Mouse (Mus musculus): ENCODE measurements around the gene Car6.

Gene Car6

DNA sequence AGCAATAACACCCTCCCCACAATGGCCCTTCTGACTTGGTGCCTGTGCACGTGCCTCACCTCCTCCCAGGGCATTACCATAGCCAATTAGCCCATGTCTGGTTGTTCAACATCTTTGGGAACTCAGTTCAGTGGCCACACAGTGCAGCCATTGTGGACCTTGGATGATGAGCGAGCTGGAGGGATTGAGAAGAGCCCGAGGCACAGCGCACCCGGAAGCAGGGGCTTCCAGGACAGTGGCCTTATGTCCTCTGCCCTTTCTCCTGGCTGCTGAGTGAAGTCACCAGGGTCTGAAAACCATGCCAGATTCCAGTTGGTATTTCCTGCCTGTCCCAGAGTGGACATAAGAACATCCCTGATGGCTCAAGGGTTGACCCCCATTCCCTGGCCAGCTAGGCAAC is at the start of gene Car6:
Gene Car6 (minus strand): TSS at position 101 of the 400 bp plus-strand sequence.
- no peak for DNase-seq

DNA sequence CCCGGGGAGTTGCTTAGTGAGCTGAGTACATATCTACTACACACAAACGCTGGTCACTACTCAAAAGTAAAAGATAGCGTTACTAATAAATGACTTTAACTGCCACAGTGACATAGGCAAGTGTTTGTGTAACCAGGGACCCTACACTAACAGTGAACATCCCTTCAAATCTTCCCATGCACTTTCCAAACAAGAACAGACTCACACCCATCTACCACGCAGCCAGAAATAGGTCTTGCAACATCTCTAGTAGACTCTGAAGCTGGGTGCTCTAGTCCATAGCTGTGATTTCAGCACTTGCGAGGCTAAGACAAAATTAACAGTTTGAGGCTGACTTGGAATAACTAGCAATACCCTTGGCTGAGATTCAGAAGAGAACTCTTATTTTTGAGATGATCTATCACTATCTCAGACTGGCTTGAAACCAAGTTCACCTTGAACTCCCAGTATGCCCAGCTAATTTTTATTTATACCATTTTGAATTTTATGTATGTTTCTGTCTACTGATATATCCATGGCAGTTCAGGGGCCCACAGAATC is 48.7 kb upstream of the Car6 start:
- no peak for DNase-seq

DNA sequence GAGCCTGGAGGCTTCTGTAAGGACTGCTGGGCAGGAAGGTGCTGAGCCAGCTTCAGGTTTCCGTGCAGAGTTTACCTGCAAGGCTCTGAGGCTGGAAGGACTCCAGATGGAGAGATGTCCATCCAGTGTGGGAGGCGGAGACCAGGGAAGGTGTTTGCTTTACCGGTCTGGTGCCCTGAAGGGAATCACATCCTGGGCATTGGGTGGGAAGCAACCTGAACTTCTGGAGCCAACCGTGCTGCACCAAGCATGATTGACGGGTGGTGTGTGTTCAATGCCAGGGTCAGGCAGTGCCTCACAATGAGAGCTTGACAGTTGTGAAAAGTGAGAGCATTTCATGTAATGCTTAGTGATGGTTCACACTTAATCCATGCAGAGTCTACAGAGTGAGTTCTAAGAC is 47.8 kb upstream of the Car6 start:
- no peak for DNase-seq

DNA sequence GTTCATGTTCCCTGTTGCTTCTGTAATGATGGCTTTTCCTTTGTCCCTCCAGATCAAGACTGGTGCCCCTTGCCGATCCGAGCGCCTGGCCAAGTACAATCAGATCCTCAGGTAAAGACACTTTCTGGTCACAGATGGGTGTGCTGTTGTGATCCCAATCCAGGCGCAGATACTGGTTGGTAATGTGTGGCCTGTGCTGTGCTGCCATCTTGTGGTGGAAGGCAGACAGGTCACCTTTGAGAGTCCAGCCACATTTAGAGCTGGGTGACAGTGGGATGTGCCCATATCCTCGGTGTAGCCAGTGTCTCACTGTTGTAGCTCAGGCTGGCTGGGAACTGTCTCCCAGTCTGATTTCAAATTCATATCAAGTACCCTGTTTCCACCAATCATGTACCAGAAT is 46.9 kb upstream of the Car6 start:
- DNase-seq, result peak; percentile 77

DNA sequence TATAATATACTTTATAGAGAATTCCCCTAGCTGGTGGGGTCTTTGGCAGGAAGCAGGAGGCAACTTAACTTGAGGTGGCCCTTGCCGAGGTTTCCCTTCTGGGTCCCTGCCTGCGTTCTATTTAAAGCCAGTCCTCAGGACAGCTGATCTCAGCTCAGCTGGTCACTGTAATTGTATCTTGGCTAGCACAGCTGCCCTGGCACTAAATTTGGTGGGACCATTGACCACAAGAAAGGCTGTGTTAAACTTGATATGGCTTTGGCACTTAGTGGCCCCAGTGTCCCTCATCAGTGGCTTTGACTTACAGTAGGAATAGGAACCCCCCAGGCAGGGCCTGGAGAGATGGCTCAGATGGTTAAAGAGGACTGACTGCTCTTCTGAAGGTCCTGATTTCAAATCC is 44.7 kb upstream of the Car6 start:
- no peak for DNase-seq

DNA sequence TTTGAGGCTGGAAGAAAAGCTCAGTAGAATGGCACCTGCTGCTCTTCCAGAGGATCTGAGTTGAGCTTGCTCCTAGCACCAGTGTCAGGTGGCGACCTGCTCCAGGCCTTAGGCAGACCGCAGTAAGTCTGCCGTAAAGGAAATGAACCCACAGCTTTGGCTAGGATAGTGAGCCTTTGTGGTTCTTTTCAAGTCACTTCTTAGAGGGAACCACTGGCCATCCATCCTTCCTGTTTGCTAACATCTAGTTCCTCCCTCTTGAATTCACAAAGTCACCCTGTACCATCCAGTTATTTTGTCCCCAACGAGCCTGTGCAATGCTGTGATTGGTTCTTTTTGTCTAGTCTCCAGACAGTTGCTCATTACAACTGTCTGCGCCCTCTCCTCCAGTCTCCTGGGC is 41.6 kb upstream of the Car6 start:
- DNase-seq, result no peak

DNA sequence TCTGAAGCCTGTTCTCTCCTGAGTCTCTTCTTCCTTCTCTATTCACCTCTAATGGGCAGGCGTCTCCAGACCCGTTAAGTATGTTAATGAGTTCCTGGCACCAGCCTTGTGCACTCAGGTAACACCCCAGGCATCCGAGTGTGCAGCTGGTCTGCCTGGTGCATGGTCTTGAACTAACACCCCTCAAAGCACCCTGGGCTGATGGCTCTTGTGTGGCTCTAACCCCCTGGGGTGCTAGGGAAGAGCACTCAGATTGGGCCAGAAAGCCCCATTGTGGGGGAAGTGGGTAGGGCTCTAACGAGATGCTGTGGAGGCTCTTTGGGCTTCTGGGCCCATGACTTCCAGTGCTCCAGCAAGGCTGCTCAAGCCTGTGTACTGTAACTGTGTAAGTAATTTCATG is 40.6 kb upstream of the Car6 start:
- DNase-seq, result no peak

DNA sequence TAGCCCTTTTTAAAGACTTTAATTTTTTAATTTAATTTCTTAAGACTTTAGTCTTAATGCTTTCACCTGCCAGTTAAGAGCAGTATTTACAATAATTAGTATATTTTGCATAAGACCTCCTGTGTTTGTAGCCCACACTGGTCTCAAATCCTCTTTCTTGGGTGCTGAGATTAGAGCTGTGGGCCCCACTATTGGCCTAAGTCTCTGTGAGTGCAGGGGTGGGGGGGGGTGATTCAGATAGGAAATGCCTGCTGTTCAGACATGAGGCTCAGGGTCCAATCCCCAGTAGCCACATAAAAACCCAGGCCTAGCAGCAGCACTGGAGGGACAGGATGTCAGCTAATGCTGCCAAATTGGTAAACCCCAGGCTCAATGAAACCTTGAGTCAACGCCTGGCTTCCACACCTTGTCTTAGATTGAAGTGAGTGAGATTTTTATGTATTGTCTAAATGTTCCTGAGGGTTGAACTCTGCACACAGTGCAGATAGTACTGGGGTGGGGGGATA is 39.3 kb upstream of the Car6 start:
- no peak for DNase-seq

DNA sequence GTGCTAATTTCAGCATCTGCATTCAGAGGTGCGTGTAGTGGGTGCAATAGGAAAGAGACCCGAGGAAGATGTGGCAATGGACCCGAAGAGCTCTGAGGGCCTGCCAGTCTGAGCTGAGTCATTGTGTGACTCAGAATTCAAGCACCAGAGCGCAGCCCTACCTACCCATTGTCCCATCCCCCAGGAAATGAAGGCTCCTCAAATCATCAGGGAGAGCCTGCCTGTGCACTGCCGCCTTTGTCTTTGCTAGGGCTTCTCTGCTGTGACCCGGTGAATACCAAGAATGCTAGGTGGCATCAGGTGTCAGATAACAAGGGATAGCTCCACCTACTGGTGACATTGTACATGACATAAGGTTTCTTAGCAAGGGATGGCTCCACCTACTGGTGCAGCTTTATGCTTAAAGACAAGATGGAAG is 38.8 kb upstream of the Car6 start:
- DNase-seq, result peak; percentile 89

DNA sequence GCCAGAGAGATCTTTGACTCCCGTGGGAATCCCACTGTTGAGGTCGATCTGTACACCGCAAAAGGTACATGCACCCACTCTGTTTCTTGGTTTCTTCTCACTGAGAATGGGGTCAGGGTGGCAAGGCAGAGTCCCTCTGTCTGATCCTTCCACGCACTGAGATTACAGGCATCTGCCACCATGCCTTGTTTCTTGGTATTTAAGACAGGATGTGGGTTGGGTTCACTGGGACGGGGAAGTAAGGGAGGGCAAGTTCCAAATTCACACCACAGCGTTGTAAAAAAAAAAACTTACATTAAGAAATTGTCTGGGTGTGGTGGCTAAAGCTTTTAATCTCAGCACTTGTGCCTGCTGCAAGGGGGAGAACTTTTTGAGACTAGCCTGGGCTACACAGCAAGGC is 38.4 kb upstream of the Car6 start:
- DNase-seq, result no peak

DNA sequence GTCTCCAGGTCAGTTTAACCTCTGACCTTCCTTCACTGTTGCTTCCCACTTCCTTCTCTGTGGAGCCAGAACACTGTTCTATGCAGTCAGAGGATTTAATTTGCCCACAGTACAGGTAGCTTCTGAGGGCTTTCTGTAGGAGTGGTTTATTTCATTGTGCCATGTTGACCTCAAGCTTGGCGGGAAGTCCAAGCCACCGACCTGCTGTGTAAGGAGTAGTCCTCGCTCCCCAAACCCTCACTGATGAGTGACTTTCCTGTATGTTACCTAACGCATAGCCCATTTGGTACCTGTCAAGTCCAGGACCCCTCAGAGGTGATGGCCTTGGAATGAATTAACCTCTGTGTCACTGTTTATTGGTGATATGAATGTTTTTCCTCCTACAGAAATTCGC is 38.0 kb upstream of the Car6 start:
- no peak for DNase-seq

DNA sequence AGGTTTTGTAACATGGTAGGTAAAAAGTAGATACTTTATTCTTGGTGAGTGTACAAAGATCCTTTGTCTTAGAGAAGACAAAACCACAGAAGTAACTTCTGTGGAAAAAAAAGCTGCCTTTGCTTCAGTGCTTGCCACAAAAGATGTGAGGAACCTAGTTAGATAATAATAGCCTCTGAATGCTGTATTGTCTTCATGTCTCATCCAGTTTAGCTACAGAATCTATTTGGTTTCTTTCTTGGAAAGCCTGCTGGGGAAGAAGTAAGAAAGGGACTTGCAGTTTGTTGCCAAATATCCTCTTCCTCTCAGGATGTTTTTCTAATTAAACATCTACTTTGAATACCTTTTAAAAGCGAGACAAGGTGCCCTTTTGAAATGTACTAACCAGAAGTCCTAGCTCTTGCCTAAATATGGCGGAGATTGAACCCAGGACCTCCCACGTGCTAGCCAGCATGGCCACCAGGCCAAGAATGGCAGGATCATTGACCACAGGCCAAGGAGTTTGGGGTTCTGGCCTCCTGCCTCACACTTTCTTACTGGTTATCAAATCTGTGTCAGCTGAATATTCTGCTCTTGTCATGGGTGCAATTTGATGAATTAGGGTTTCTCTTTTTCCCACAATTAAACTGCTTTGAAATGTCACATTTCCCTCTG is 37.4 kb upstream of the Car6 start:
- DNase-seq, result no peak

DNA sequence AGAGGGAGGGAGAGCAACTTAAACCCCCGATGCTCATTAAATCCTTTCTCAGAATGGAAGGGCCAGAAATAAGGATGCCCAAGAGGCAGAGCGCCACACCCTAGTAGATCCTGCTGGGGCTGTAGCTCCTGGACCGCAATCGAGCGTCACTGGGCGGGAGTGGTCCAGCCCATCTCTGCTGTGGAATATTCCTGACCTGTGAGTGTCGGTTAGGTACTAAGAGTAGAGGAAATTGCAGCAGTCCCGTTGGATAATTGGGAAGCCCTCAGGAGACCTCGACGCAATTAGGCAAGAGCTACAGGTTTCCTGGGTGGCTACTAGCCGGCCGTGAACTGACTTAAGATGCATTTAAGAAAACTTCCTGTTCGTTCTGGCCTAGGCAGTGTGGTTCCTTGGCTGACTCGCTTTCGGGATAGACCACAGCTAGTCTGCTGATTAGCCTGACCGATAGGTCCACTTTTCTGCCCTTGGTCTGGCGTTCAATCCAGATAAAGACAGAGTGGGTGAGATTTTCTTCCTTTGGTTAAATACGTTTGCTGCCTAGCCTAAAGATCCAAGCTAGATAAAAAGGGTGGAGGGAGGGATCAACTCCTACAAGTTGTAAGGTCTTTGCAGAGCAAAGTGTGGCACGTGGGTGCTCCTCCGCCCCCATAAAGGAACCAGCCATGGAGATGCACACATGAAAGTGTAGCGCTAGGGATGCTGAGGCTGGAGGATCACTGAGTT is 36.7 kb upstream of the Car6 start:
- DNase-seq, result peak; percentile 30

DNA sequence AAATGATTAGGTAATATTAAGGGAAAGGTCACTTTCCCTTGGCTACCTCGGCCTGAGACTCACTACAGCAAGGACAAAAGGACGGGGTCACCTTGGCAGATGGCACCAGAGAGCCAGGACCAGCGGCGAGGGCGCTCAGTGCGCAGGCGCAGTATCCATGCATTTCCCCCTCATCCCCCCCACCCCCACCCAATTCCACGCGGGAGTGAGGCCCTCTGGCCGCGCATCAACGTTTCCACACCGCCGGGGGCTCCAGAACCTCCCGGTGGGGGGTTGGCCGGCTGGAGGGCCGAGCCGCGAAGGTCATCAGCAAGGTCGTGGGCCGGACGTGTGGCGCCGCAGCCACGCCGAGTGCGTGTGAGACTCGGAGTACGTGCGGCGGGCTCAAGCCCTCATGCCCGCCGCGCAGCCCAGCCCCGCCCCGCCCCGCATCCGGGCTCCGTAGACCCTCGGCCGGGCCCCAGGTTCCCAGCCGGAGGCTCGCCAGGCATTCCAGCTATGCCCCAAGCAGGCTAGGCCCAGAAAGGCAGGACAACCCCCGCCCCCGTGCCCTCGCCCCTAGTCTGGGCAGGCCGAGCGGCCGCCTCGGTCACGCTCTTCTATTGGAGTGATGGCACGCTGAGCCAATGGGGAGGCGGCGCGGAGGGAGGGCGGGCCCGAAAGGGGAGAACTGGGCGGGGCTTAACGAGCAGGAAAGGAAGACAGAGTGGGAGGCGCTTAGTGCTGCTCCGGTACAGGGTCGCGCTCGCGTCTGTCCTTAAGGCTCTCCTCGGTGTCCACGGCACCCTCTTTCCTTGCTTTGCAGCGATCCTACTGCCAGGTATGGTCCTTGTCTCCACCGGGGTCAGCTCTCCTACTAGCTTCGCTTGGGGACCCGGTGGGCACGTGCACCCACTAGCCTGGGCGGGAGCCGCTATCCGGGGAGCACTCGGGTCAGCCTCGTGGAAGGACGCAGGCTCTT is 35.7 kb upstream of the Car6 start, which contains the start of gene Eno1:
Gene Eno1 (plus strand): TSS at position 201 of the 961 bp plus-strand sequence.
- peak; percentile 96 for DNase-seq

DNA sequence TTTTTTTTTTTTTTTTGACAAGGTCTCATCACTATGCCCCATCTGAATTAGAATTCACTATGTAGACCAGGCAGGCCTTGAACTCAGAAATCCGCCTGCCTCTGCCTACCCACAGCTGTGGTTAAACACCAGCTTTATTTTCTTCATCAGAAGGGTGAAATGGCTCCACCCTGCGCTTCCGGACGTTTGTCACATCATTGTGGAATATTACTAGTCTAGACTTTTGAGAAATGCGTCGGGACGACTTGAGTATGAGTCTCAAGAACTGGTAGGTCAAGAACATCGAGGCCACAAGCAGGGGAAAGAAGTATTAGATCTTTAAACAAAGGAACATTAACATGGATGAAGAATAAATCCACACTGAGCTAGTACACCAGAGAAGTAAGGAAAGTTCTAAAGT is 34.9 kb upstream of the Car6 start:
- DNase-seq, result no peak

DNA sequence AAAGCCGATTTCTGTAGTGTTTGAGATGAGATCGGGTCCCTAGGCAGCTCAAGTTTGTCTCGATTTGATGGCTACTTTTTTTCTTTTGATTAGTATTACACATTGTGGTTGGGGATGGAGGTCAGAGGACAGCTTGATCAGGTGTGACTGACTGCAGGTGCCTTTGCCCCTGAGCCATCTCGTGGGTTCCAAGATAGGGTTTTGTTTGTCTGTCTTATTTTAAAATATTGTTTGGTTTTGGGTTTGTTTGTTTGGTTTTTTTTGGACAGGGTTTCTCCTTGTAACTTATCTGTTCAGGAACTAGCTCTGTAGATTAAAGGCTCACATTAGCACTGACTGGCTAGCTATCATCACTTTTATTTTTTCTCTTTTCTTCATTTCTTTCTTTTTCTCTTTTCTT is 34.5 kb upstream of the Car6 start:
- no peak for DNase-seq

DNA sequence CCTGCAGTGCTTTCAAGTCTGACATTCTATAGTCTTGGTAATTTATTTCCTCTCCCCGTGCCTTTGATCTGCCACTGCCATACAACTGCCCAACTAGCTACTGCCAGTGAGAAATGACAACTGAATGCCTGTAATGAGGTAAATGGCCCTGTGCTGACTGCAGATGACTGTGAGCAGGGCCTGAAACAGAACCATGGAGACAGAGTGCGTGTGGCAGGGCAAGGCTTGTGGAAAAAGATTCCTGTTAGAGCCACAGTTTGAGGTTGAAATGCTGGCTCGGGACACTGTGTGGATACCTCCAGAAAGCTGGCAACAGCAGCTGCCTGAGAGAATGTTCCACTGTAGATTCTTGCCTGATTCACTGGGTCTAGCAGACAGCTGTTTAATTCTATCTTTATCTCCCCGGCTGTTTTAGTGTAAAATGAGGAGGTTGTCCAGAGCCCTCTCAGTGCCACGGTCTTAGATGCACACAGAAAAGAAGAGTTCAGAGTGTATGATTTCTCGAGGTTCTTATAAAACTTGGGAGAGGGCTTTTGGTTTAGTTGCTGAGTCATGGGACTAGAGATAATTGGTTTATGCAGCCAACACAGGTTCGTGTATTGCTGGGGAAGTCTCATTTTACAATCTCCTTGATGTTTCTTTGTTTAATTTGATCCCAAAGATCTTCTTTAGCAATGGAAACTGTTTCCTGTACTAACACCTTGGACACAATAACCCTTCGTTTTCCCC is 33.6 kb upstream of the Car6 start:
- DNase-seq, result no peak

DNA sequence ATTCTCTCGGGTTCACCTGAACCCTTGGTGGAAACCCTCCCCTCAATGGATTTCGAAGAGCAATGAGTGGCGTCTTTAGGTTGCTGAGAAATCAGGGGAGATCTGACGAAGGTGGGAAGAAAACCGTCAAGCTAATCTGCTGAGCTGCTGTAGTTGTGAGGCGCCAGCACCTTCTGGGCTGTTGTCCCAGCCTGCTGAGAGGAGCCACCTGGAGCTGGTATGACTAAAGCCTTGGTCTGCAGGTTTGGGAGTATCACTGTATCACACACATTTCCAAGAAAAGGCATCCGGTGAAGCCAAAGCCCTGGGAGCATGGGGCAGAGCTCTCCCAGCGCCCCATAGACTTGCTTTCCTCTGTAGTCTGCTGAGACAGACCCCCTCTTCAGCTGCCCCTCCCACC is 30.7 kb upstream of the Car6 start:
- DNase-seq, result no peak

DNA sequence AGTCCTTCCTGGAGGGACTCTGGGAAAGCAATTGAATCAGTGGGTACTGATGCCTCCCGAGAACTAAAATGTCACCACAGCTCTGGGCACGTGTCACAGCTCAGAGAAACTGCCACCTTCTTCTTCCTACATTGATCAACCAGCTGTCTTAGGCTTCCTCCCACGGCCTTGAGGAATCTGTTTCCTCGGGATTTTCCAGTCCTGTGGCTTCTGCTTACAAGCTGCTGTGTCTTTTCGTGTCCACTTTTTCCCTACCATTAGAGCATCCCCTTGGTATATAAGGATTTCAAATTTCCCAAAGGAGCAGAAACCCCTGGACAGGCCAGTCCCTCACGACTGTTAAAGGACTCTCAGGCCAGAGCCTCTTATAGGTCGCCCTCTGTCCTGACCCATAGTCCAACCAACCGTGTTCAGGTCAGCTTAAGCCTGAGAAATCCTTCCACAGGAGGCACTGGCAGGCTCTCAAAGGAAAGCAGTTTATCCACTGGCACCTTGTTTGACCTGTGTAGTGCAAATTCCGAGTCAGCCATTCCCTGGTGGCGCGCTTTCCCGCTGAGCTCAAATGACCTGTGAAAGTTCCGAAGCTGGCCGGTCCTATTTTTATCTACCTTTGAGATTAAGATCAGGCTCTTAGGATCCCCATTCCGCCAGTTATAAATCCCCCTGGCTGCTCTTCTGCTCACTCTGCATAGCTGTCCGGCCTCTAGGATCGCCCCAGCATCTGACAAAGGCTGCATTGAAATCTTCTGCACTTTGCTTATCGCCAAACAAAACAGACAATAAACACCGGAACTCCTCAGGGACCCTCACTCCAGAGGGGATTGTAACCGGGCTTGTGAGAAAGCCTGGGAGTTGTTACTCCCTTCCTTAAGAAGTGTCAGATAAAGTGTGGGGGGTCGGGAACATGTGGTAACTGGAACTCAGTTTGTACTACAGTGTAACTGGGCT is 29.6 kb upstream of the Car6 start:
- DNase-seq, result no peak

DNA sequence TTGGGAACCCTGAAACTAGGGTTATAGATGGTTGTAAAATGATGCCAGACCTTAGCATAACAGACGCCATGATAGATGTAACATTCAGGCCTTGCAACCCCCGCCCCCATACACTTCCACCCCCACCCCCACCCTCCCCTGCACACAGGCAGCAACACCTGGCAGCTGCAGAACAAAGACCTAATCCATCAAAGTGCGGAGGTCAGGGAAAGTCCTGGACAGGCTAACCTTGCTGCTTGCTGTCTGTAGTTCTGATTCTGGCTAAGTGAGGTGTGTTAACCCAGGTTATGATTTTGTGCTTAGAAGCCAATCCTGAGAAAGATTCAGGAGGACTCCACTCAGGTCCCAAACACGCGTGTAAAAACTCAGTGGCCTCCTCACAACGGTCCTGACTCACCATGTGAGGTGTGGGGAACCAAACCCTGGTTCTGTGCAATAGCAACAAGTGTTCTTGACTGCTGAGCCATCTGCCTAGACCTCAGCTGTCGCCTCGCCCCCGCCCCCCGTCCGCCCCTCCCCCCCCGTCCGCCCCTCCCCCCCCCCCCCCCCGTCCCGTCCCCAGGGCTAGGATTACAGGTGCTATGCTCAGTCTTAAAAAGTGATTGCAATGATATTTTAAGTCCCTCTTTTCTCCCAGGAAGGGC is 28.7 kb upstream of the Car6 start:
- DNase-seq, result no peak

Measured in lung, postnatal 10 days (tissue).